Mouse (Mus musculus) midbrain, embryonic 10.5 days (tissue): Measurements from ENCODE around the gene Fam89b. TPM values are rescaled to one million over a fixed set of nuclear protein-coding genes. Genes with fewer than 3 reads are reported as not detected.

Experiments used
- DNase-seq: peaks from one replicate; pipeline ENCODE4 v3.0.0-alpha.2; 2017; ENCODE audit warnings: low spot score
- H3K27ac ChIP-seq: fragments of 300-500 bp; sonication (generic); replicated peaks from 2 replicates; pipeline ENCODE4 v1.5.1; 2016; ENCODE audit warnings: mild to moderate bottlenecking
- H3K27me3 ChIP-seq: fragments of 300-500 bp; sonication (generic); 2 replicates; pipeline ENCODE4 v1.6.1; 2016; ENCODE audit warnings: low read depth, mild to moderate bottlenecking; ENCODE audit not compliant: poor library complexity, severe bottlenecking
- H3K36me3 ChIP-seq: fragments of 300-500 bp; sonication (generic); 2 replicates; pipeline ENCODE4 v1.6.1; 2016; ENCODE audit warnings: mild to moderate bottlenecking, moderate library complexity
- H3K4me1 ChIP-seq: fragments of 300-500 bp; sonication (generic); 2 replicates; pipeline ENCODE4 v1.6.1; 2016
- H3K4me3 ChIP-seq: fragments of 300-500 bp; sonication (generic); 2 replicates; pipeline ENCODE4 v1.5.1; 2016; ENCODE audit warnings: mild to moderate bottlenecking, moderate library complexity
- H3K9me3 ChIP-seq: fragments of 300-500 bp; sonication (generic); replicated peaks from 2 replicates; pipeline ENCODE4 v1.6.1; 2016; ENCODE audit warnings: mild to moderate bottlenecking
- WGBS: fragments of 180-500 bp; shearing (Covaris S2); methylation state at CpG from one replicate; pipeline ENCODE4 v1.1.7; 2016; 5-methylcytosine and 5-hydroxymethylcytosine counted together
- polyA plus RNA-seq: library from polyadenylated mRNA; unstranded; fragments of >200 nt; fragmentation: Nextera tagmentation; extraction: Ambion mirVana; gene quantifications from 2 replicates; pipeline ENCODE4 v1.2.1, GENCODE M21; 2016

The Fam89b gene
- polyA plus RNA-seq, 1 experiment from 2014 or later = 141 TPM

DNA sequence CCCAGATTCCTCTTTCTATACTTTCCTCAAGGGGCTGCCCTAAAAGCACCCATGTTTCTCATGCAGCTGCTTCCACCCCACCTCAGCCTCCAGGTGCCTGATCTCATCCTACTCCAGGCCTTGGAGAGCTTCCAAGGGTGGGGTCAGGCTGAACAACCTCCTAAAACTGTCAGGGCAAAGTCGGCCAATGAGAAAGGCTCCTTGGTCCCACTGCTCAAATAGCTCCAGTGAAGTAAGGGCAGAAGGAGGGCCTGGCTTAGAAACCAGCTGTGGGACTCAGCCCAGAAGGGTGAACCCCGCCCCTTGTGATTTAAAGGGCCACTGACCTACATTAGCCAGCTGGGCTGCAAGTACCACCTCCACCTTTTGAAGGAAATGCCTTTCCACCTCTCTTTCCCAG, 15.7 kb downstream of the Fam89b start:
- no peak for DNase-seq
- peaks cover 23% of the 10 kb centered on the region for H3K27me3 ChIP-seq
- H3K9me3 ChIP-seq = no peaks in the 10 kb centered on the region
- H3K27ac ChIP-seq = no peak overlapping the region; the same call in 1 of the 2 replicates
- peaks cover 84% of the 10 kb centered on the region for H3K36me3 ChIP-seq
- 25% methylated on average over 2 of the region's 2 CpGs for WGBS
- no peak overlapping the region; the same call in 1 of the 2 replicates for H3K4me3 ChIP-seq
- peaks cover 37% of the 10 kb centered on the region for H3K4me1 ChIP-seq

DNA sequence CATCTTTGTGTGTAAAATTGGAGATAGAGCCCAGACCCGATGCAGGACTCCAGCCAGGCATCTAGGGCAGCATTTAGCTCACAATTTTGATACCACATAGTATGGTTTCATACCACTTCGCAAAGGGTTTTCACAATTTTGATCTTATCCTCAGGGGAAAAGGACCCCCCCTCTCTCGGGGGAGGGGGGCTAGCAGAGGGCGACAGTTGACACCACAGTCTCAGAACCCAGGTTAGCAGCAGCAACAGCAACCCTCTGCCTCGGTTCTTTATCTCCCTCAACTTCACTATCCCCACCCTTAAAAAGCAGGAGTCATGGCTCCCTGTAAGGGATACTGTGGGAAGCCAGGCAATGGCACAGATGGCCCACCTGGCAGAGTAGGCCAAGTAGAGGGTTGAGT, 16.2 kb downstream of the Fam89b start:
- Histone ChIP-seq H3K27ac (no peak overlapping the region), H3K27me3 (peaks cover 23% of the 10 kb centered on the region), H3K4me1 (peaks cover 37% of the 10 kb centered on the region), H3K36me3 (peaks cover 84% of the 10 kb centered on the region), H3K4me3 (no peak overlapping the region), H3K9me3 (no peaks in the 10 kb centered on the region)
- no peak for DNase-seq
- WGBS = 83% methylated on average over 5 of the region's 5 CpGs

DNA sequence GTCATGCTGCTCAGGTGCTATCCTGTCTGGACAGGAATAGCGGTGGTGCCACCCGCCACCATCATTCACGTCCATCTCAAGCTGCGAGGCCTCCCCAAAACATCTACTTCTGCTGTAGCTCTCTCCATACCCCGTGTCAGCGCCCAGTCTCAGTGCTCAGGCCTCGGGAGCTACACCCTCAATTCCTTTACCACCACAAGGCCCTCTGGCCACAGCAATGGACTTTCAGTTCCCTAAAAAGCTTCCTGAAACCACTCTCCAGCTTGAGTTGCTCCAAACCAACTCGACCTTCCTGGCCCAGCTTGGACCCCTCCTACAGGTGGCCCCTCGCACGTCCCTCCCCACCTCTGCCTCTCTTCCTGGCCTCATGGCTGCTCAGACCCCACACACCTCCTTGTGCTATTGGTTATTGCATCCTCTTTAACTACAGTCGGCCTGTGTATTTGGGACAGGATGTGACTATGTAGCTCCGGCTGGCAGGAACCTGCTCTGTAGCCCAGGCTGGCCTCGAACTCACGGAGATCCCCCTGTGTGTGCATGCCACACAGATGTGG, 17.5 kb downstream of the Fam89b start:
- no peak overlapping the region for H3K27ac ChIP-seq
- no peaks in the 10 kb centered on the region for H3K9me3 ChIP-seq
- DNase-seq = no peak
- H3K36me3 ChIP-seq = peaks cover 83% of the 10 kb centered on the region
- no peak overlapping the region for H3K4me3 ChIP-seq
- WGBS = 92% methylated on average over 14 of the region's 14 CpGs
- H3K27me3 ChIP-seq = peaks cover 13% of the 10 kb centered on the region
- peaks cover 30% of the 10 kb centered on the region for H3K4me1 ChIP-seq

DNA sequence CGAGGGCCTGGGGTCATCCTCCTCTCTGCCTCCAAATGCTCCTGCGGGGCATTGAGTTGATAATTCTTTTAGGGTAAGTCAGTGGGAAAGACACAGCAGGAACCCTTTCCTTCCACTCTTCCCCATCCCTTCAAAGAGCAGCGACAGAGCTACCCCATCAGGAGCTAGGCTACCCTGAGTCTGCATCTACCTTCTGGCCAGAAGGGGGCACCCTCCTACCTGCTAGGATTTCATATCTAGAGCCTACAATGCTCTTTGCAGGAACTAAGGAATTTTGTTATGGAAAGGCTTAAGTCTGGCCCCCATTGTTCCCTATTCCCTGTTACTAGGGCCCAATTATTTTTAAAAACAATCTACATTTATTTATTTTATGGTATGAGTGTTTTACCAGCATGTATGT, 18.2 kb downstream of the Fam89b start:
- Histone ChIP-seq H3K9me3 (no peaks in the 10 kb centered on the region), H3K4me3 (no peak overlapping the region), H3K36me3 (peaks cover 85% of the 10 kb centered on the region), H3K4me1 (peaks cover 23% of the 10 kb centered on the region), H3K27ac (no peak overlapping the region), H3K27me3 (peaks cover 8% of the 10 kb centered on the region; the same call in 1 of the 2 replicates)
- DNase-seq = peak; percentile 52
- 2% methylated on average over 3 of the region's 3 CpGs for WGBS

DNA sequence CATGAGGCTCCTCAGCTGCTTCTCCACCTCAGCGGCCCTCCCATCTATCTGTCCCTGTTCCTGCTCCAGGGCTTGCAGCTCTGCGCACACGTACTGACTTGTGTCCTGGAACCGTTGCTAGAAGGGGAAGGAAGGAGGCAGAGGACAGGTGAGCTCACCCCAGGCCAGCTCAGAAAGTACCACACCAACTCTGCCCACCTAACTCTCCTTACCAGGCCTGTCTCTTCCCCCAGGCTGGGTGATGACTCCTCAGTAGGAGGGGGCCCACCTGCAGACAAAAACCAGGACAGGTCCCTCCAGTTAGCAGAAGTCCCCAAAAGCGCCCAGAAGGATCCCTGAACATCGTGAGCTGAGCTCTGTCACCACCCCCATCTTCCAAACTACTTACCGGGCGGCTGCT, 18.9 kb downstream of the Fam89b start:
- 78% methylated on average over 8 of the region's 8 CpGs for WGBS
- peaks cover 16% of the 10 kb centered on the region for H3K4me1 ChIP-seq
- H3K9me3 ChIP-seq = no peaks in the 10 kb centered on the region
- no peak for DNase-seq
- no peak overlapping the region for H3K4me3 ChIP-seq
- peaks cover 2% of the 10 kb centered on the region; the same call in 1 of the 2 replicates for H3K27me3 ChIP-seq
- H3K36me3 ChIP-seq = peaks cover 85% of the 10 kb centered on the region
- no peak overlapping the region for H3K27ac ChIP-seq

DNA sequence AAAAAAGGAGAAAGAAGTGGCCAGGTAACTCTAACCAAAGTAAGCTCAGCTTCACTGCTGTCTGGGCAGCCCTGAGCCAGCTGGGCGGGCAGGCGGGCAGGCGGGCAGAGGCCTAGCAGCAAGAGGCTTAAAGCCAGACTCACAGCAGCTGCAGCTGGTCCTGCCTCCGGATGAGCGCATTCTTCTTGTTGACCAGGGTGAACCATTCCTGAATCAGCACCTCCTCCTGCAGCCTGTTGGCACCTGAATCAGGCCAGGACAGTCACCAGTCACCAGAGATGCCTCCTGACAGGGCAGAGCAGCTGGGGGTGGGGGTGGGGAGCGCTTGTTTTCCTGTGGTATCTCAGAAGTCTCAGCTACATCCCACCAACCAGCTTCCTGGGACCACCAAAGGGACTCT, 19.4 kb downstream of the Fam89b start:
- no peak for DNase-seq
- H3K27me3 ChIP-seq = no peaks in the 10 kb centered on the region
- H3K36me3 ChIP-seq = peaks cover 81% of the 10 kb centered on the region
- no peak overlapping the region for H3K4me3 ChIP-seq
- peaks cover 15% of the 10 kb centered on the region for H3K4me1 ChIP-seq
- H3K9me3 ChIP-seq = no peaks in the 10 kb centered on the region
- WGBS = 91% methylated on average over 6 of the region's 6 CpGs
- no peak overlapping the region for H3K27ac ChIP-seq

DNA sequence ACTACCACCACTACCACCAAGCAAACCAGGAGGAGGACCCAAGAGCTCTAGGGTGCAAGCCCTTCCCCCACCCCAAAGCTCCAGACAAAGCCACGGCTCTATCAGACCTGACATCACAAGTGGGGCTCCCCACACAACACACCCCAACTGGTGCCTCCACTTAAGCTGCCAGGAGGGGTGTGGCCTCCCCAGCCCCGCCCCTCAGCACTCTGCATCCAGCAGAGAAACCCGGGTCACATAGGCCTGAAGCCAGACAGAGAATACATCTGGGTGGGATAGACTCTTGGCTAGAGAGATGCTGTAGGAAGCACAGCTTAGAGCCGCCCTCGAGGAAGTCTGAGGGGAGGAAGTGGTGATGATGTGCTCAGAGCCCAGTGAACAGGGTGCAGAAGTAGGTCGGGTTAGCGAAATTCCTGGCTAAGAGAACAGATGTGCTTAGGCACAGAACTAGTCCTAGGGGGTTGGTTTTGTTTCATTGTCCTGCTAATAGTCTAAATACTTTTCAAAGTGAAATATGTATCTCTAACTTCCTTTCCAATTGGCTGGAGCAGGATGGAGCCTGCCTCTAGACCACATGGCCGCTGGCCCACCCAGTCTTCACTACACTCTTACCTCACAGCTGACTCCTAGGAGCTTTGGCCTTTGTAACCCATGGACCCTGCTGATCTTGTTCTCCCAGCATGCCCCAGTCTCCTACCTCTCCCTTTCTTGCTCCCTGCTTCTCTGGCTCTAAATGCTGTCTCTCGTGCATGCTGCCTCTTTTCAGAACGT, 24.5 kb downstream of the Fam89b start:
- peaks cover 74% of the 10 kb centered on the region for H3K36me3 ChIP-seq
- H3K9me3 ChIP-seq = no peaks in the 10 kb centered on the region
- no peaks in the 10 kb centered on the region for H3K27me3 ChIP-seq
- 0 out of 2 replicates have a peak overlapping the region, but pooled peaks have one; percentile 4 for H3K27ac ChIP-seq
- no peak for DNase-seq
- no peak overlapping the region for H3K4me3 ChIP-seq
- peaks cover 11% of the 10 kb centered on the region for H3K4me1 ChIP-seq
- WGBS = 54% methylated on average over 10 of the region's 10 CpGs

DNA sequence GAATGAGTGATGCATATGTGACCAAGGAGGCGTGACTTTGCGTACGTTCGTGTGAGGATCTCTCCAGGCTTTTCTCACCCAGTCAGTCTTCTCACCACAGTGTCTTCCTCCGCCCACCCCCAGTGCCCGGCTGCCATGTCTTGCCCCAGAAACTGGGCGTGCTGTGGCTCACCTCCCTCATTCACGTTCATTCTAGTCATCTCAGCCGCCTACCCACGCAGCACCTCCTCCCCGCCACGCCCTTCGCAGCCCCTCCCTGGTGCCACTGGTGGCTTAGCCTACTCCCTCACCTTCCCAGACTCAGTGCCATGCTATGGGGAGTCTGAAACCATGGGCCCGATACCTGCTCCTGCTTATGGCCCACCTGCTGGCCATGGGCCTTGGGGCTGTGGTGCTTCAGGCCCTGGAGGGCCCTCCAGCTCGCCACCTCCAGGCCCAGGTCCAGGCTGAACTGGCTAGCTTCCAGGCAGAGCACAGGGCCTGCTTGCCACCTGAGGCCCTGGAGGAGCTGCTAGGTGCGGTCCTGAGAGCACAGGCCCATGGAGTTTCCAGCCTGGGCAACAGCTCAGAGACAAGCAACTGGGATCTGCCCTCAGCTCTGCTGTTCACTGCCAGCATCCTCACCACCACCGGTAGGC, 25.2 kb downstream of the Fam89b start, which contains the start of gene Kcnk7:
Gene Kcnk7, plus strand, starts transcription at position 205 of the 638 bp plus-strand sequence.
- WGBS = 73% methylated on average over 17 of the region's 17 CpGs
- Histone ChIP-seq H3K27me3 (no peaks in the 10 kb centered on the region), H3K4me3 (no peak within 1 kb of the TSS), H3K36me3 (peaks cover 74% of the 10 kb centered on the region), H3K4me1 (peaks cover 11% of the 10 kb centered on the region), H3K9me3 (no peaks in the 10 kb centered on the region), H3K27ac (0 out of 2 replicates have a peak within 1 kb of the TSS, but pooled peaks have one; percentile 4)
- no peak for DNase-seq

DNA sequence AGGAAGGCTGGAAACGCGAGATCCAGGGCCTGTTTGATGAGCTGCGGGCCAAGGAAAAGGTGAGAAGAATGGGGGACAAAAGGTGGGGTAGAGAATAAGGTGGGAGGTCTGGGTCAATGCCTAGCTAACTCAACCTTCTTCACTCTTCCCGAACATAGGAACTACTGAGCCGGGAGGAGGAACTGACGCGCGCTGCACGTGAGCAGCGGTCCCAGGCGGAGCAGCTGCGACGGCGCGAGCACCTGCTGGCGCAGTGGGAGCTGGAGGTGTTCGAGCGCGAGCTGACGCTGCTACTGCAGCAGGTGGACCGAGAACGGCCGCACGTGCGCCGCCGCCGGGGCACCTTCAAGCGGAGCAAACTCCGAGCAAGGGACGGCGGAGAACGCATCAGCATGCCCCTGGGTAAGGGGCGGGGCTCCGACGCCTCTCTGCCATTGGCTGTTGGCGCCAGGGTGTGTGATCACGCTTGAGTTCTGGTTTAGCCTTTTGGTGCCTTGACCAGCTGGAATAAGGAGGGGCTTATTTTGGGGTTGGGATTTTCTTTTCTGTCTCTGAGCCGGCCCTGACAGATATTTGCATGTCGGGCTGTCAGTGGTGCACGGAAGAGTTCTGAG, 33.5 kb downstream of the Fam89b start:
- WGBS = 10% methylated on average over 41 of the region's 41 CpGs
- Histone ChIP-seq H3K36me3 (peaks cover 94% of the 10 kb centered on the region), H3K4me3 (peak overlapping the region; percentile 51), H3K27ac (peak overlapping the region; percentile 47; the same call in 1 of the 2 replicates), H3K4me1 (peaks cover 41% of the 10 kb centered on the region), H3K9me3 (no peaks in the 10 kb centered on the region), H3K27me3 (peaks cover 20% of the 10 kb centered on the region)
- peak; percentile 67 for DNase-seq

DNA sequence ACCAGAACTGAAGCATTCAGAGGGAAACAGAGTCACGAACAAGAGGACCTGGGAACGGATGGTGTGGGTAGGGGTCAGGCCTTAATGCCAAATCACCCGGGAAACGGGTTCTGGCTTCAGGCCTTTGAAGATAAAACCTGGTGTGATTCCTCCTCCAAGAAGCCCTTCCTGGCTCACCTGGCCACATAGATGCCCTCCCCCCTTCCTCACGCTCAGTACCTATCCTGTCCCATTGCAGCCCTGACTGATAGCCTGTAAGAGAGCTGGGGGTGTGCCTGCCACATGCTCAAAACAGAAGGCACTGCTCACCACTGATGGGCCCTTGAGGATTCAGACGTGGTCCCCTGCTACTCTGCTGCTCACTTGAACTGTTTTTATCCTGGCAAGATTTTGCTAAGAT, 35.7 kb downstream of the Fam89b start:
- H3K36me3 ChIP-seq = peaks cover 79% of the 10 kb centered on the region
- peaks cover 20% of the 10 kb centered on the region for H3K27me3 ChIP-seq
- no peak overlapping the region for H3K4me3 ChIP-seq
- H3K4me1 ChIP-seq = peaks cover 59% of the 10 kb centered on the region
- no peak for DNase-seq
- H3K9me3 ChIP-seq = no peaks in the 10 kb centered on the region
- no peak overlapping the region for H3K27ac ChIP-seq
- 87% methylated on average over 6 of the region's 6 CpGs for WGBS

DNA sequence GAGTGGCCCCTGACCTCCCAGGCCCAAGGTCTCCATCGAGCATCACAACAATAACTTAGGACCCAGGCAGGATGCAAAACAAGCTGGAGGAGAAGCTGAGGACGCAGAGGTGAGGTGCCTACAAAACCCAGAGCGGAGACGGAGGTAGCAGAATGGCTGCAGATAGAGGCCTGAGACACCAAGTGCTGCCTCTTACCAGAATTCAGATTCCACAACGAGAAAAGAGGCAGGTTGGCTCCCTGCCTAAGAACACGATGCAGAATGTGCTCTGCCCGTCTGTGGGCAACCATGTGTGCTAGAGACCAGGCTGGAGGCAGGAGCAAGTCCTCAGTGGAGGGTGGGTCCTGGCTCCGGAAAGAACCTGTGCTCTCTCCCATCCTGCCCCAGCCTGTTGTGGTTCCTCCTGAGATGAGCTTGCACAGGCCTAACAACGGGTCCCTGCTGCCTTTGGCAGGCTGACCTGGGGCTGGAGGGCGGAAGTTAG, 36.5 kb downstream of the Fam89b start:
- Histone ChIP-seq H3K4me1 (peaks cover 62% of the 10 kb centered on the region), H3K27me3 (peaks cover 20% of the 10 kb centered on the region), H3K4me3 (peak overlapping the region; percentile 90), H3K27ac (0 out of 2 replicates have a peak overlapping the region, but pooled peaks have one; percentile 59), H3K9me3 (no peaks in the 10 kb centered on the region), H3K36me3 (peaks cover 70% of the 10 kb centered on the region)
- DNase-seq = no peak
- 79% methylated on average over 10 of the region's 10 CpGs for WGBS

DNA sequence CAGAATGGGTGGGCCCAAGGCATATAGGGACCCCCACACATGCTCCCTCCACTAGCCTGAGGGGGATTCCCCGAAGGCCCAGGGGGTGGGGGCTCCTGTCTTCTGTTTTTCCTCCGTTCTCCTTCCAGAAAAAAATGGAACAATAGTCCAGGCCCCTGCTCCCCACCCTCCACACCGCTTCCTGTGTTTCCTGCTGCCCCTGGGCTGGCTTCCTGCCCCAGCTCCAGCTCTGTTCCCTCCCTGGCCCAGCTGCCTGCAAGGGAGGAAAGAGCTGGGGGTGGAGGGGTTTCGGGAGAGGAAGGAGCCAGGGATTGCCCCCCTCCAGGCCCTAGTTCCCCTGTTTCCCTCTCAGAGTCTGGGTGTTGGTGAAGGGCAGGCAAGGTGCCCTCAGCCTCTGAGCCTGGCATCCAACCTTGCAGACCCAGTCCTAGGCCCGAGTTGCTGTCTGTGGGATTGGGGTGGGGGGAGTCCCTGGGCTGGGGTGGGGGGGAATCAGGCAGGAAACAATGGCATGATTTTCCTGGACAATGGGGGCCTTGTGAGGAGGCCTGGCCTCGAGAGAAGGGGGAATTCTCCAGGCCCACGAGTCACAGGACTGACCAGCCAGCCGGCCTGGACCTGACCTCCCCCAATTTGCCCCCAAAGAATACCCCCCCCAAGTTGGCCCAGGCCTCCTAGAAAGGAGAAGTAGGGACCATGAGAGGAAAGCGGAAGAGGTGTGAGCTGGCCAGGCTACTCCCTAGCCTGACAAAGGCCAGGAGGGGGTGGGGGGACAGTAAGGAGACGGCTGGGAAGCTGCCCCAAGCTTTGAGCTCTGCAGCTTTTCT, 37.2 kb downstream of the Fam89b start:
- Histone ChIP-seq H3K27ac (peak overlapping the region; percentile 59), H3K4me3 (peak overlapping the region; percentile 90), H3K27me3 (peaks cover 20% of the 10 kb centered on the region), H3K36me3 (peaks cover 64% of the 10 kb centered on the region), H3K4me1 (peaks cover 69% of the 10 kb centered on the region), H3K9me3 (no peaks in the 10 kb centered on the region)
- WGBS = 72% methylated on average over 10 of the region's 10 CpGs
- DNase-seq = no peak
